Mouse (Mus musculus) ES-E14 (cell line): Measurements from ENCODE around the gene Hcls1. TPM values are rescaled to one million over a fixed set of nuclear protein-coding genes. Genes with fewer than 3 reads are reported as not detected.

ENCODE experiments used
- DNase-seq: peaks from one replicate; pipeline ENCODE4 v3.0.0-alpha.2; 2013; ENCODE audit warnings: low read depth, low spot score
- H3K27ac ChIP-seq: 2 replicates; pipeline ENCODE4 v1.5.1; 2012; ENCODE audit warnings: low read depth, mild to moderate bottlenecking, low read length, moderate library complexity, mixed read lengths; ENCODE audit not compliant: poor library complexity, insufficient read depth, severe bottlenecking
- H3K36me3 ChIP-seq: 2 replicates; pipeline ENCODE4 v1.6.1; 2012; ENCODE audit warnings: mild to moderate bottlenecking, low read length, moderate library complexity, mixed read lengths; ENCODE audit not compliant: control insufficient read depth, poor library complexity, insufficient read depth, severe bottlenecking
- H3K4me1 ChIP-seq, 2 experiments: fragments of 150-350 bp in 1 of 2; sonication (generic) in 1 of 2; 2 replicates each; pipeline ENCODE4 v1.6.1; 2012; ENCODE audit warnings: low read length in 2 of 2, mild to moderate bottlenecking in 1 of 2, mixed read lengths in 1 of 2; ENCODE audit not compliant: control insufficient read depth in 2 of 2, insufficient read depth in 2 of 2, poor library complexity in 1 of 2
- H3K4me3 ChIP-seq, 2 experiments: fragments of 150-350 bp in 1 of 2; sonication (generic) in 1 of 2; 2 replicates each; pipeline ENCODE4 v1.5.1; 2012; ENCODE audit warnings: low read length in 2 of 2, low read depth in 1 of 2, mild to moderate bottlenecking in 1 of 2, mixed read lengths in 1 of 2; ENCODE audit not compliant: insufficient read depth in 1 of 2, poor library complexity in 1 of 2, severe bottlenecking in 1 of 2
- H3K9ac ChIP-seq: 2 replicates; pipeline ENCODE4 v1.6.1; 2012; ENCODE audit warnings: low read depth, mild to moderate bottlenecking, low read length, mixed read lengths; ENCODE audit not compliant: poor library complexity, insufficient read depth, severe bottlenecking
- H3K9me3 ChIP-seq: fragments of 150-350 bp; sonication (generic); 2 replicates; pipeline ENCODE4 v1.6.1; 2012; ENCODE audit warnings: low read depth, mild to moderate bottlenecking, low read length; ENCODE audit not compliant: control insufficient read depth, insufficient read depth
- CHD2 ChIP-seq: IDR thresholded peaks from 2 replicates; pipeline ENCODE4 v1.6.1; 2014; ENCODE audit warnings: mild to moderate bottlenecking, low read depth, low read length, inconsistent platforms
- HCFC1 ChIP-seq: IDR thresholded peaks from 2 replicates; pipeline ENCODE4 v1.6.1; 2012; ENCODE audit warnings: low read length, inconsistent platforms, borderline replicate concordance; ENCODE audit not compliant: insufficient read depth
- MAFK ChIP-seq: IDR thresholded peaks from 2 replicates; pipeline ENCODE4 v1.6.1; 2014; ENCODE audit warnings: mild to moderate bottlenecking, low read depth, low read length, inconsistent platforms; ENCODE audit not compliant: insufficient read depth
- ZC3H11A ChIP-seq: IDR thresholded peaks from 2 replicates; pipeline ENCODE4 v1.6.1; 2012; ENCODE audit warnings: low read depth, mild to moderate bottlenecking, inconsistent platforms, low read length, borderline replicate concordance
- ZNF384 ChIP-seq: IDR thresholded peaks from 2 replicates; pipeline ENCODE4 v1.6.1; 2012; ENCODE audit warnings: low read depth, low read length, inconsistent platforms
- in situ Hi-C, 2 experiments: fragments of 600-800 bp; cut with MboI; formaldehyde crosslinking; loops; one replicate each; pipeline ENCODE4 v1.15.1; 2025; ENCODE audit warnings: low sequenced_read_pairs in 2 of 2, inconsistent platforms in 1 of 2; ENCODE audit not compliant: unreplicated experiment in 2 of 2
- total RNA-seq: library from RNA; depleted of rRNA; stranded (reverse); fragments of 300-350 nt; gene quantifications from 2 replicates; pipeline ENCODE4 v1.2.3, GENCODE M21; 2012

The Hcls1 gene
- total RNA-seq, 1 experiment = 1.2 TPM

DNA sequence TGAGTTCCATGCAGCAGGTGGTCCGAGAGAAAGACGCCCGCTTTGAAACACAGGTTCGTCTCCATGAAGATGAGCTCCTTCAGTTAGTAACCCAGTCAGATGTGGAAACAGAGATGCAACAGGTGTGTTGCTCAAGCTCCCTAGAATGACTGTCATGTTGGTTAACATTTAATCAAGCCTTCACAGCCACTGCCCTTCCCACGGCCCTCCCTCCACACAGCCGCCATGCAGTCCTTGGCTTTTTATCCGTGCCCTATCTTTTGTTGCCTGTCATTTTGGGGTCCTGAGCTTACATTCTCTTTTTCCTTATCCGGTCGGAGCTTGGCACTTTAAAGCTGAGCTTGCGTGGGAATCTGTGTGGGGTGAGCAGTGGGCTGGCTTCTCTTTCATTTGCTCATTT lies 41.5 kb upstream of the Hcls1 start:
- Histone ChIP-seq H3K27ac (no peak overlapping the region), H3K9ac (no peak overlapping the region), H3K9me3 (no peaks in the 10 kb centered on the region), H3K4me1 (no peaks in the 10 kb centered on the region), H3K36me3 (peaks cover 16% of the 10 kb centered on the region), H3K4me3 (no peak overlapping the region)
- no peak for TF ChIP-seq ZNF384
- no peak for TF ChIP-seq MAFK
- TF ChIP-seq CHD2 = no peak
- no peak for TF ChIP-seq ZC3H11A
- no peak for TF ChIP-seq HCFC1
- DNase-seq = no peak
- in situ Hi-C loops = no loop called here

DNA sequence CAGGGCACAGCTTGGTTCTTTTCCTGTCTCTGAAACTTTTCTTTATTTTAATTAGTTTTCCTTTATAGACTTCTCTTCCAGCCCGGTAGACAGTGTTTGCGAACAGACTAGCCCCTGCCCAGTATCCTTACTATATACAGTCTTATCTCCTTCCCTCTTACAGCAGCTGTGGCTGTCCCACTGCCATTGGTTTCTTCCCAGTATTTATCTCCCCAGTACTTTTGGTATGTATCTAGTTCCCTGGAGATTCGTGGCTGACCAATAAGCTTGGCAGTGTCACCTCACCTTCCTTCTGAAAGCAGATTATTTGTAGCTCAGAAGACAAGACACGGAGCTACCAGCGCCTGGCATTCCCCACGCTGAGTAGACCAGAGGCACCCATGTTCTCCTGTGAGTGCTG lies 38.1 kb upstream of the Hcls1 start:
- no peak for DNase-seq
- Histone ChIP-seq H3K36me3 (peaks cover 11% of the 10 kb centered on the region), H3K4me1 (no peaks in the 10 kb centered on the region), H3K9ac (no peak overlapping the region), H3K9me3 (no peaks in the 10 kb centered on the region), H3K27ac (no peak overlapping the region), H3K4me3 (no peak overlapping the region)
- no peak for TF ChIP-seq MAFK
- TF ChIP-seq HCFC1 = no peak
- no peak for TF ChIP-seq ZC3H11A
- TF ChIP-seq ZNF384 = no peak
- TF ChIP-seq CHD2 = no peak
- in situ Hi-C loops = no loop called here

DNA sequence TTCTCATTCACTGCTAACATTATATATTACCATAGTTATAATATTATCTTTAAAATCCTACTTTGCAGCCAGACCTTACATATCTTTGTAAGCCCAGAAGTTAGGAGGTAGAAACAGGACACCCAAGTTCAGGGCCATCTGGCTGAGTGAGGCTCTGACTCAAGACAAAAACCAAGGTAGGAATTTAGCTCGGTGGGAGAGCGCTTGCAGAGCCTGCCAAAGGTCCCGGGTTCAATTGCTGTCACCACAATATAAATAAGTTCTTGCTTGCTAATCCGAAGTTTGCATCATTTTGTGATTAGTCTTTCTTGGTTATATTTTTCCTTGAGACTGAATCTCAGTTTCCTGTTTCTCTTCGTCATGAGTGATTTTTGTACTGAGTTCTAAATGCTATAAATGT lies 31.6 kb upstream of the Hcls1 start:
- TF ChIP-seq ZNF384 = no peak
- Histone ChIP-seq H3K4me1 (no peaks in the 10 kb centered on the region), H3K9me3 (no peaks in the 10 kb centered on the region), H3K36me3 (peaks cover 2% of the 10 kb centered on the region; the same call in 1 of the 2 replicates), H3K9ac (no peak overlapping the region), H3K4me3 (no peak overlapping the region), H3K27ac (no peak overlapping the region)
- in situ Hi-C loops = no loop called here
- no peak for DNase-seq

DNA sequence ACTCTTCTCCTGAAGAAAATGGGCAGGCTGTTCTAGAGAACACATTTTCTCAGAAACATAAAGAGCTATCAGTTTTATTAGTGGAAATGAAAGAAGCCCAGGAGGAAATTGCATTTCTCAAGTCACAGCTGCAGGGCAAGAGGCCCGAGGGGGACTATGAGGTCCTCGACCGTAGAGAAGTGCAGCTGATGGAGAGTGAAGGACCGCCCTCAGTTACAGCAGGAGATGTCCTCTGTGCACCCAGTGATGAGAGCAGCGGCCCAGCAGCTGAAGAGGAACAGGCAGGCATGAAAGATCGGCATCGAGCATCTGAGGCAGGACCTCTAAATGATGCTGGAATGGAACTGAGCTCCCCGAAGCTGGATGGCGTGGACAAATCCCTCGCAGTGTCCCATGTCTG lies 22.9 kb upstream of the Hcls1 start:
- TF ChIP-seq HCFC1 = no peak
- TF ChIP-seq ZNF384 = no peak
- TF ChIP-seq MAFK = no peak
- no peak for TF ChIP-seq CHD2
- no peak for TF ChIP-seq ZC3H11A
- no peak for DNase-seq

DNA sequence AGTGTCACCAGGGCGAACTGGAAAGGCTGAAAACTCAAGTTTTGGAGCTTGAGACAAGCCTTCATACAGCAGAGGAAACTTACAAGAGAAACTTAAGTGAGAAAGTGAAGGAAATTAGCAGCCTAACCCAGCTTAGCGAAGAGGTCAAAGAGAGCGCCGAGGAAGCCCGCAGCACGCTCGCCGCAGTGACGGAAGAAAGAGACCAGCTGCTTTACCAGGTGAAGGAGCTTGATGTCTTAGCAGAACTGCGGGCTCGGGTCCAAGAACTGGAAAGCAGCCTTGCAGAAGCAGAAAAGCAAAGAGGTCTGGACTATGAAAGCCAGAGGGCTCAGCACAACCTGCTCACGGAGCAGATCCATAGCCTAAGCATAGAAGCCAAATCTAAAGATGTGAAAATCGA lies 22.5 kb upstream of the Hcls1 start:
- Histone ChIP-seq H3K9ac (no peak overlapping the region), H3K4me3 (no peak overlapping the region), H3K36me3 (peaks cover 19% of the 10 kb centered on the region), H3K9me3 (no peaks in the 10 kb centered on the region), H3K4me1 (no peaks in the 10 kb centered on the region), H3K27ac (no peak overlapping the region)
- no peak for DNase-seq
- TF ChIP-seq CHD2 = no peak
- no peak for TF ChIP-seq ZC3H11A
- TF ChIP-seq MAFK = no peak
- no peak for TF ChIP-seq ZNF384
- no peak for TF ChIP-seq HCFC1
- in situ Hi-C loops = no loop called here

More for the DNA sequence above, 22.9 kb upstream of the Hcls1 start:
- Histone ChIP-seq H3K36me3 (peaks cover 19% of the 10 kb centered on the region), H3K9ac (no peak overlapping the region), H3K9me3 (no peaks in the 10 kb centered on the region), H3K4me3 (no peak overlapping the region), H3K27ac (no peak overlapping the region), H3K4me1 (no peaks in the 10 kb centered on the region)
- in situ Hi-C loops = no loop called here
